Mouse (Mus musculus) hindbrain, postnatal 0 days (tissue): ENCODE measurements around the gene Gpx7. TPM values are rescaled to one million over a fixed set of nuclear protein-coding genes. Genes with fewer than 3 reads are reported as not detected.

Experiments
- ATAC-seq: fragments of 200-750 bp; cut with Nextera tagmentation; 2 replicates; pipeline ENCODE4 v1.8.0; 2017; ENCODE audit warnings: mild to moderate bottlenecking, moderate TSS enrichment, moderate library complexity
- DNase-seq: peaks from one replicate; pipeline ENCODE4 v3.0.0-alpha.2; 2015; ENCODE audit warnings: low spot score
- H3K27ac ChIP-seq: fragments of 300-500 bp; sonication (generic); 2 replicates; pipeline ENCODE4 v1.5.1; 2014; ENCODE audit warnings: mild to moderate bottlenecking
- H3K27me3 ChIP-seq: fragments of 300-500 bp; sonication (generic); 2 replicates; pipeline ENCODE4 v1.6.1; 2014; ENCODE audit warnings: low read length, mixed read lengths; ENCODE audit not compliant: insufficient read depth
- H3K36me3 ChIP-seq: fragments of 300-500 bp; sonication (generic); 2 replicates; pipeline ENCODE4 v1.6.1; 2014; ENCODE audit warnings: low read length, mixed read lengths; ENCODE audit not compliant: insufficient read depth
- H3K4me1 ChIP-seq: fragments of 300-500 bp; sonication (generic); 2 replicates; pipeline ENCODE4 v1.6.1; 2014; ENCODE audit warnings: antibody characterized with exemption, low read length, mixed read lengths; ENCODE audit not compliant: insufficient read depth
- H3K4me2 ChIP-seq: fragments of 300-500 bp; sonication (generic); 2 replicates; pipeline ENCODE4 v1.6.1; 2014; ENCODE audit warnings: low read depth, mild to moderate bottlenecking, low read length, moderate library complexity, mixed read lengths
- H3K4me3 ChIP-seq: fragments of 300-500 bp; sonication (generic); 2 replicates; pipeline ENCODE4 v1.5.1; 2014; ENCODE audit warnings: low read length
- H3K9ac ChIP-seq: fragments of 300-500 bp; sonication (generic); replicated peaks from 2 replicates; pipeline ENCODE4 v1.6.1; 2014; ENCODE audit warnings: mild to moderate bottlenecking, low read length, moderate library complexity, mixed read lengths
- H3K9me3 ChIP-seq: fragments of 300-500 bp; sonication (generic); 2 replicates; pipeline ENCODE4 v1.6.1; 2016; ENCODE audit warnings: low read length, mixed read lengths
- CTCF ChIP-seq: IDR thresholded peaks from 2 replicates; pipeline ENCODE4 v1.5.1; 2016; ENCODE audit warnings: antibody characterized with exemption, control low read depth, low read depth
- WGBS: fragments of 180-500 bp; shearing (Covaris S2); extraction: QIAGEN DNeasy Blood & Tissue Kit; methylation state at CpG from one replicate; pipeline ENCODE4 v1.1.7; 2014; 5-methylcytosine and 5-hydroxymethylcytosine counted together
- polyA plus RNA-seq: library from polyadenylated mRNA; unstranded; fragments of >200 nt; fragmentation: Nextera tagmentation; extraction: Ambion mirVana; gene quantifications from 2 replicates; pipeline ENCODE4 v1.2.1, GENCODE M21; 2015
- total RNA-seq: library from RNA; depleted of rRNA; stranded (reverse); fragments of >200 nt; gene quantifications from 2 replicates; pipeline ENCODE4 v1.2.3, GENCODE M21; 2014

Gpx7 gene
- total and polyA plus RNA-seq, 2 experiments from 2014 or later: 36.5 to 38.6 TPM

DNA sequence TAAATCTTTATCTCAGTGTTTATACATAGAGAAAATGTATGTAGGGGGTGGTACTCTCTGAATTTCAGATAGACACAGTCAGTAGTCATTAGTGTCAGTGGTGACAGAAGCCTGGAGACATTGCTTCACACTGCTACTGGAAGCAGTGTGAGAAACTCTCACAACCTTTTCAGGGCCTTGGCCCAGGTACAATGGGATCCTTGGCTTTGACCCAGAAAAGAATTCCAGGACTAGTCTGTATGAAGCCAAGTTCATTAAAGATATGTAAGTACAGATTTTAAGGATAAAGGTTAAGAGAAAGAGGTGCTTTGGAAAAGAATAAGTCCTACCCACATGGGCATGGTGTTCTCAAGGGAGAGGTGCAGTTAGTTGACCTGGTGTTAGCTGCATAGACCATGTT is 12.5 kb downstream of the Gpx7 start:
- H3K9me3 ChIP-seq: no peaks in the 10 kb centered on the region
- TF ChIP-seq CTCF: no peak
- H3K4me2 ChIP-seq: no peak overlapping the region
- H3K4me1 ChIP-seq: no peaks in the 10 kb centered on the region
- ATAC-seq: no peak
- no peaks in the 10 kb centered on the region for H3K27me3 ChIP-seq
- DNase-seq: no peak
- no peak overlapping the region for H3K9ac ChIP-seq
- H3K4me3 ChIP-seq: no peak overlapping the region
- H3K27ac ChIP-seq: no peak overlapping the region
- H3K36me3 ChIP-seq: no peaks in the 10 kb centered on the region

DNA sequence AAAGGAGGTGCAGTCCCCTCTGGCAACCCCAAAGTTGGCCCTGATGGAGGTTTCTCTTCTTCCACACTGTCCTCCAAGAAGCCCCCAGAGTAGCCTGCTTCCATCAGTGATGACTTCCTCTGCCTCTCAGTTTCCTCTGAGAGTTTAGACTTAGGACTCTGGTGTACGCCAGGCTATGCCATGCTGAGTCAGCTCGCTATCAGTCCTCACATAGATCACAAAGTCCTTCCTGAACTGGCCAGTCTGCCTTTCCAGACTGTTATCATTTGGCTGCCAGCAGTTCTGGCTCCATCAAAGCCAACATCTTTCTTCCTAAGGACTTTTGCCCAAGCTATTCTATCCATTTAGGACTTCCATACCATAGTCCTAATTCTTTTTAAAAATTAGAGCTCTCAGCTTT is 14.2 kb downstream of the Gpx7 start:
- DNase-seq: no peak
- no peak for ATAC-seq
- H3K36me3 ChIP-seq: no peaks in the 10 kb centered on the region
- 85% methylated on average over 2 of the region's 2 CpGs for WGBS
- no peaks in the 10 kb centered on the region for H3K4me1 ChIP-seq
- no peak overlapping the region for H3K4me2 ChIP-seq
- no peaks in the 10 kb centered on the region for H3K27me3 ChIP-seq
- H3K4me3 ChIP-seq: no peak overlapping the region
- no peak for TF ChIP-seq CTCF
- no peak overlapping the region for H3K9ac ChIP-seq
- no peaks in the 10 kb centered on the region for H3K9me3 ChIP-seq
- no peak overlapping the region for H3K27ac ChIP-seq

DNA sequence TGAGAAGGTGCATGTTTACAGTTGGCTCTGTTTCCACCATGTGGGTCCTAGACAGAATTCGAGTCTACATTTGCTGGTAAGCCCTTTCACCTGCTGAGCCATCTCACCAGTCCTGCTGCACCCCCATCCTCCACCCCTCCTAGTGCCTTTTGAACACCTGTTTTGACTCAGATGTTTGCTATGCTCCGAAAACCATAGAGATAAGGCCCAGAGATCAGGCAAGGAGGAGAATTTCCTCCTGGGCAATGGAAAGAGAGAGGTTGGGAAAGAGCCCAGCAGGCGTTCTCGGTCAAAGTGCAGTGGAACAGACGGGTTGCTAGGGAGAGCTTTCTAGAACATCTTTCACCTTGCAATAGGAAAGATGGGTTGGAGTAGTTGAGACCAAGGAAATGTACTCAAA is 15.6 kb downstream of the Gpx7 start:
- H3K36me3 ChIP-seq: no peaks in the 10 kb centered on the region
- no peaks in the 10 kb centered on the region for H3K4me1 ChIP-seq
- no peak for DNase-seq
- H3K27me3 ChIP-seq: no peaks in the 10 kb centered on the region
- no peak overlapping the region for H3K4me3 ChIP-seq
- no peak overlapping the region for H3K4me2 ChIP-seq
- H3K9ac ChIP-seq: no peak overlapping the region
- WGBS: 75% methylated on average over 5 of the region's 5 CpGs
- no peaks in the 10 kb centered on the region for H3K9me3 ChIP-seq
- TF ChIP-seq CTCF: no peak
- ATAC-seq: no peak
- no peak overlapping the region for H3K27ac ChIP-seq

DNA sequence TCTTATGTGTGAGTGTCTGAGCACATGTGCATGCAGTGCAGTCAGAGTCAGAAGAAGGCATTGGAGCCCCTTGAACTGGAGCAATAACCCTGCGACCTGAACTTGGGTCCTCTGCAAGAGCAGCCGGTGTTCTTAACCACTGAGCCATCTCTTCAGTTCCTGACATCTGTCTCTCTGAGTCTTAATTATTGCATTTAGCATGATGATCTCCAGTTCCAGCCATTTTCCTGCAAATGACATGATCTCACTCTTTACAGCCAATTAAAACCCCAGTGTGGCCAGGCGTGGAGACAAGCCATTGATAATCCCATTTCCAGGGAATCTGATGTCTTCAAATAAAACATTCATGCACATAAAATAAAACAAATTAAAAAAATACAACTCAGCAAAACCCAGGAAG is 18.0 kb downstream of the Gpx7 start:
- Histone ChIP-seq H3K27ac (no peak overlapping the region), H3K9ac (no peak overlapping the region), H3K27me3 (no peaks in the 10 kb centered on the region), H3K4me1 (no peaks in the 10 kb centered on the region), H3K9me3 (no peaks in the 10 kb centered on the region), H3K36me3 (no peaks in the 10 kb centered on the region), H3K4me3 (no peak overlapping the region), H3K4me2 (no peak overlapping the region)
- ATAC-seq (no peak), DNase-seq (no peak)
- 65% methylated on average over 3 of the region's 3 CpGs for WGBS
- TF ChIP-seq CTCF: no peak

DNA sequence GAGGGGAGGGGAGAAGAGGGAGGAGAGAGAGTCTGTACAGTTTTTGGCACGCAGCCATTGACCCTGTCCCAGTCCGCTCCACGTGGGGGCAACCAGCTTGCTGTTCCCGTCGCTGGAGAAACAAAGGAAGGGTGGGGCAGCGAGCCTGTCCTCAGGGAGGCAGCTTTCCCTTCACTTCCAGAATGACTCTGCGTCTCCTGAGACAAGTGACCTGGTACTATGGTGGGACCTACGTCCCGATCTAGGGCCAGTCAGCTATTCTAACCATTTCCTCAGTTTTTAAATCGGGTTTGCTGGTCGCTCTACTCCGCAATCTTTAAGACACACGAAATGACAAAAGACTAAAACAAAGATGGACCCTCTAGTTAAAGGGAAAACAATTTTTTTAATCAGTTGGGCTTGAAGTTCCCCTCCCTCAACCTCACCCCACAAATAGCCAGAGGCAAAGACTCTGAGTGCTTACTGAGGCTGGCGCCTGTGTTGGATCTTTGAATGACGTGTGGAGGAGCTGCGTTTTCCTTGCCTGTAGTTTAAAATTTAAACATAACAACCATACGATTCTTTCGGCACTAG is 19.0 kb downstream of the Gpx7 start:
- DNase-seq: peak; percentile 81
- peak overlapping the region; percentile 59; the same call in 1 of the 2 replicates for H3K27ac ChIP-seq
- H3K4me3 ChIP-seq: peak overlapping the region; percentile 35
- peak; percentile 27 for TF ChIP-seq CTCF
- no peaks in the 10 kb centered on the region for H3K4me1 ChIP-seq
- H3K4me2 ChIP-seq: peak overlapping the region; percentile 76
- H3K9ac ChIP-seq: peak overlapping the region; percentile 56
- H3K9me3 ChIP-seq: no peaks in the 10 kb centered on the region
- H3K36me3 ChIP-seq: no peaks in the 10 kb centered on the region
- peak; percentile 62 for ATAC-seq
- no peaks in the 10 kb centered on the region for H3K27me3 ChIP-seq
- 2% methylated on average over 18 of the region's 18 CpGs for WGBS

DNA sequence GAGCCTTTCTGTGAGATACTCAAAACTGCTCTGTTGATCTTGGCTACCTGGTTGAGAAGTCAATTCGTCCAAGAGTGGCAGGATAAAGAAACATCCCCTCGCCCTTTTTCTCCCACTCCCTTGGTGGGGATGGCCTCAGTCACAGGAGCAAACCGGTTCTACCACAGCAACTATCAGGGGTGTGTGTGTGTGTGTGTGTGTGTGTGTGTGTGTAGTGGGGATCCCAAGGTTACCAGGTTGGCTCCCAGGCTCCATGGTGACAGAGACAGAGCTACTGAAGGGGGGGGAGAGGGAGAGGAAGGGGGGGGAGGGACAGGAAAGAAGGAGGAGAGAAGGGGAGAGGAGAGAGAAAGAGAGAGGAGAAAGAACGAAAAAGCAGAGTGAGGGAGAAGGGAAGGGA is 19.7 kb downstream of the Gpx7 start:
- Histone ChIP-seq H3K36me3 (no peaks in the 10 kb centered on the region), H3K9me3 (no peaks in the 10 kb centered on the region), H3K4me1 (no peaks in the 10 kb centered on the region), H3K27me3 (no peaks in the 10 kb centered on the region), H3K27ac (peak overlapping the region; percentile 59; the same call in 1 of the 2 replicates), H3K4me3 (peak overlapping the region; percentile 35; the same call in 1 of the 2 replicates), H3K9ac (peak overlapping the region; percentile 56; the same call in 1 of the 2 replicates), H3K4me2 (peak overlapping the region; percentile 76)
- peak; percentile 7 for DNase-seq
- peak; percentile 33; the same call in 1 of the 2 replicates for ATAC-seq
- TF ChIP-seq CTCF: no peak
- 35% methylated on average over 4 of the region's 4 CpGs for WGBS

DNA sequence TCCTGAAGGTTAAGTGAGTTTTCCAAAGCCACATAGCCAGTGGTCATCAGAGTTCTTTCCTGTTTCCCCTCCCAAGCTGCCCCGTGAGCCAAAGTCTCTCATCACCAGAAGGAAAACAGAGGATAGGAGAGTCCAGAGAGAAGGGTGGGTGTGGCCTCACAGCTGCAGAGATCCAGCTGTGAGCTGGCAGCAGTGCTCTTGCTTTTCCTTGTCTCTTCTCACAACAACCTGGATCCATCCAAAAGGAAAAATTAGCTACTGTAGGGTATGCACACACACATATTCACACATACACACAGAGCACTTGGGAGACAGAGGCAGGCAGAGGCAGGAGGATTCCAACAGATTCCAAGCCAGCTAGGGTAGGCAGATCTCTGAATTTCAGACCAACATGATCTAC is 20.7 kb downstream of the Gpx7 start:
- Histone ChIP-seq H3K9ac (no peak overlapping the region), H3K4me3 (no peak overlapping the region), H3K27me3 (no peaks in the 10 kb centered on the region), H3K9me3 (no peaks in the 10 kb centered on the region), H3K4me1 (no peaks in the 10 kb centered on the region), H3K4me2 (no peak overlapping the region), H3K36me3 (no peaks in the 10 kb centered on the region), H3K27ac (no peak overlapping the region)
- ATAC-seq: no peak
- no peak for DNase-seq
- 44% methylated on average over 1 of the region's 1 CpGs for WGBS
- no peak for TF ChIP-seq CTCF
